Mouse (Mus musculus) forebrain, embryonic 10.5 days (tissue): Measurements from ENCODE around the gene Gm44511. TPM values are rescaled to one million over a fixed set of nuclear protein-coding genes. Genes with fewer than 3 reads are reported as not detected.
A peak's percentile ranks its signal among the peaks of the same experiment; 100 is the strongest.
"Not testable (repeated sequence)": the region's sequence is repeated elsewhere in the genome, so short reads cannot be mapped to it uniquely, and the experiment has no call there.

Experiments used
- DNase-seq: peaks from one replicate; pipeline ENCODE4 v3.0.0-alpha.2; 2017; ENCODE audit warnings: low spot score; ENCODE audit errors: extremely low spot score
- H3K27ac ChIP-seq: fragments of 300-500 bp; sonication (generic); 2 replicates; pipeline ENCODE4 v1.5.1; 2016; ENCODE audit warnings: mild to moderate bottlenecking
- H3K27me3 ChIP-seq: fragments of 300-500 bp; sonication (generic); 2 replicates; pipeline ENCODE4 v1.6.1; 2016; ENCODE audit warnings: mild to moderate bottlenecking; ENCODE audit not compliant: poor library complexity, severe bottlenecking
- H3K36me3 ChIP-seq: fragments of 300-500 bp; sonication (generic); replicated peaks from 2 replicates; pipeline ENCODE4 v1.6.1; 2016; ENCODE audit warnings: mild to moderate bottlenecking, moderate library complexity
- H3K4me1 ChIP-seq: fragments of 300-500 bp; sonication (generic); 2 replicates; pipeline ENCODE4 v1.6.1; 2016
- H3K4me3 ChIP-seq: fragments of 300-500 bp; sonication (generic); 2 replicates; pipeline ENCODE4 v1.5.1; 2016; ENCODE audit warnings: mild to moderate bottlenecking, moderate library complexity
- H3K9me3 ChIP-seq: fragments of 300-500 bp; sonication (generic); 2 replicates; pipeline ENCODE4 v1.6.1; 2016; ENCODE audit warnings: mild to moderate bottlenecking, moderate library complexity
- WGBS: fragments of 180-500 bp; shearing (Covaris S2); methylation state at CpG from one replicate; pipeline ENCODE4 v1.1.7; 2016; 5-methylcytosine and 5-hydroxymethylcytosine counted together
- polyA plus RNA-seq: library from polyadenylated mRNA; unstranded; fragments of >200 nt; fragmentation: Nextera tagmentation; extraction: Ambion mirVana; gene quantifications from 2 replicates; pipeline ENCODE4 v1.2.1, GENCODE M21; 2016

The Gm44511 gene
- polyA plus RNA-seq, 1 experiment from 2014 or later: not detected

DNA sequence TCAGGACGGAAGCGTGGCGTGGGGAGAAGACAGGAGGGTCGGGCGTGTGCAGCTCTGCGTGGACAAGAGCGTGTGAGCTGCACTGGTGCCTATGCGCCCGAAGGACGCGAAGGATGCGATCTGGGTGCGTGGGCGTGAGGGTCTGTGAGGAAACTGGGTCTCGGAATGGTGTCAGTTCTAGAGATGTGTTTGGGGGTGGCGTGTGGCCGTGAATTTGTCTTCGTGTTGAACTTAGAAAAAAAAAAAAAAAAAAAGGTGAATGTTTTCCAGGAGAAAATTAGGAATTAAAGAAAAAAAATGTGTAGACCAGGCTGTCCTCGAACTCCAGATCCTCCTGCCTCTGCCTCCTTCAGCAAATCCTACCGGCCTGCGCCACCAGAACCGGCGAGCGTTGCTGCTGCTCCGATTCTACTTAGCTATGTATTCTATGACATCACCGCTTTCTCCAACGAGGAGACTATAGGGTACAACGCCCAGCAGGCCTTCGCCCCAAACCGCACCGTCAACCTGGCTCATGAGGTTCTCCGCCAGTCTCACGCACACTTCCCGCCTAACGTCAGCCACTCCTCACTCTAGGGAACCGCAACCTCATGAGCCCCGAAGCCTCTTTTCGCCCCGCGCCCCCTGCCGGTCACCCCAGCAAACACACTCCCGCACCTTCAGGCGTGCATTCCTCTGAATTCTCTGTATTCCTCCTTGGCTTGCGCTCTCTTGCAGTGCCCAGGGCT lies 65.5 kb downstream of the Gm44511 start:
- Histone ChIP-seq H3K27ac (peak overlapping the region; percentile 80), H3K4me1 (peaks cover 22% of the 10 kb centered on the region), H3K4me3 (peak overlapping the region; percentile 62)
- not testable (repeated sequence) for H3K27me3 ChIP-seq, H3K36me3 ChIP-seq, H3K9me3 ChIP-seq
- WGBS: under 1% methylated on average over 44 of the region's 44 CpGs
- DNase-seq: peak; percentile 90

- peaks cover 22% of the 10 kb centered on the region for H3K4me1 ChIP-seq
- H3K36me3 ChIP-seq, H3K9me3 ChIP-seq, H3K27me3 ChIP-seq: not testable (repeated sequence)
- DNase-seq: peak; percentile 87
- peak overlapping the region; percentile 80 for H3K27ac ChIP-seq
- H3K4me3 ChIP-seq: peak overlapping the region; percentile 62
- WGBS: under 1% methylated on average over 22 of the region's 22 CpGs
Measured at GRCm38 (mm10) chr6:128760016-128760415, 66.1 kb downstream of the Gm44511 start.

DNA sequence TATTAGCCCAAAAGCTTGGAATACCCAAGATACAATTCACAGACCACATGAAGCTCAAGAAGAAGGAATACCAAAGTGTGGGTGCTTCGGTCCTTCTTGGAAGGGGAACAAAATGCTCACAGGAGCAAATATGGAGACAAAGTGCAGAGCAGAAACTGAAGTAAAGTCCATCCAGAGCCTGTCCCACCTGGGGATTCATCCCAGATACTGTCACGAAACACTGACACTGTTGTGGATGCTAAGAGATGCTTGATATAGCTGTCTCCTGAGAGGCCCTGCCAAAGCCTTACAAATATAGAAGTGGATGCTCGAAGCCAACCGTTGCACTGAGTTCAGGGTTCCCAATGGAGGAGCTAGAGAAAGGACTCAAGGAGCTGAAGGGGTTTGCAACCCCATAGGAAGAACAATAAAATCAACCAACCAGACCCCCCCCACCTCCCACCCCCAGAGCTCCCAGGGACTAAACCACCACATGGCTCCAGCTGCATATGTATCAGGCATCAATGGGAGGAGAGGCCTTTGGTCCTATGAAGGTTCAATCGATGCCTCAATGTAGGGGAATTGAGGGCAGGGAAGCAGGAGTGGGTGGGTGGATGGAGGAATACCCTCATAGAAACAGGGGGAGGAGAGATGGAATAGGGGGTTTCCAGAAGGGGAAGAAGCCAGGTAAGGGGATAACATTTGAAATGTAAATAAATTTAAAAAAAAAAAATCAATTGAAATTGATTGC lies 66.7 kb downstream of the Gm44511 start:
- no peaks in the 10 kb centered on the region for H3K9me3 ChIP-seq
- no peaks in the 10 kb centered on the region for H3K27me3 ChIP-seq
- peaks cover 20% of the 10 kb centered on the region for H3K4me1 ChIP-seq
- H3K4me3 ChIP-seq: peak overlapping the region; percentile 62; the same call in 1 of the 2 replicates
- H3K36me3 ChIP-seq: no peaks in the 10 kb centered on the region
- H3K27ac ChIP-seq: no peak overlapping the region
- DNase-seq: no peak
- 78% methylated on average over 5 of the region's 5 CpGs for WGBS

DNA sequence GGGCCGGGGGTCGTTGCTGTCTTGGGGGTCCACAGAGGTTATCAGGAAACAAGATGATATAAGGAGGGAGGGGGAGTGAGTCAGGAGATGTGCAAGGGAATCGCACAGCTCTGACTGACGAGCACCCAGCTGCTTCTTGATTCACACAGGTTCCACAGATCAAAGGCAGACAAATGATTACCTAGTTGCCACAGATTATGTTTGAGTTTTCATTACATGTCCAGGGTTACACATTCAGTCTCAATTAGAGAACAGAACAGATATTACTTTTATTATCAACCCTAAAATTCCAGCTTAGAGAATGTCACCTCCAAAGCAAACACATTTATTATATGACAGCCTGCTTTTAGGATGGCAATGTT lies 70.7 kb downstream of the Gm44511 start:
- peaks cover 12% of the 10 kb centered on the region; the same call in 1 of the 2 replicates for H3K4me1 ChIP-seq
- not testable (repeated sequence) for H3K4me3 ChIP-seq, H3K36me3 ChIP-seq, H3K27ac ChIP-seq, DNase-seq, H3K9me3 ChIP-seq, H3K27me3 ChIP-seq
- 80% methylated on average over 4 of the region's 4 CpGs for WGBS

GRCm38 (mm10) chr6:128754748-128755401 lies 71.2 kb downstream of the Gm44511 start:
- not testable (repeated sequence) for H3K4me3 ChIP-seq, H3K27ac ChIP-seq, H3K36me3 ChIP-seq, H3K9me3 ChIP-seq, DNase-seq, H3K27me3 ChIP-seq
- WGBS: 85% methylated on average over 12 of the region's 12 CpGs
- H3K4me1 ChIP-seq: peaks cover 12% of the 10 kb centered on the region; the same call in 1 of the 2 replicates

GRCm38 (mm10) chr6:128754265-128754664 lies 71.8 kb downstream of the Gm44511 start:
- DNase-seq, H3K36me3 ChIP-seq, H3K27me3 ChIP-seq, H3K4me1 ChIP-seq, H3K9me3 ChIP-seq: not testable (repeated sequence)
- 40% methylated on average over 10 of the region's 10 CpGs for WGBS
- Histone ChIP-seq H3K27ac (peak overlapping the region; percentile 35; the same call in 1 of the 2 replicates), H3K4me3 (peak overlapping the region; percentile 20; the same call in 1 of the 2 replicates)

DNA sequence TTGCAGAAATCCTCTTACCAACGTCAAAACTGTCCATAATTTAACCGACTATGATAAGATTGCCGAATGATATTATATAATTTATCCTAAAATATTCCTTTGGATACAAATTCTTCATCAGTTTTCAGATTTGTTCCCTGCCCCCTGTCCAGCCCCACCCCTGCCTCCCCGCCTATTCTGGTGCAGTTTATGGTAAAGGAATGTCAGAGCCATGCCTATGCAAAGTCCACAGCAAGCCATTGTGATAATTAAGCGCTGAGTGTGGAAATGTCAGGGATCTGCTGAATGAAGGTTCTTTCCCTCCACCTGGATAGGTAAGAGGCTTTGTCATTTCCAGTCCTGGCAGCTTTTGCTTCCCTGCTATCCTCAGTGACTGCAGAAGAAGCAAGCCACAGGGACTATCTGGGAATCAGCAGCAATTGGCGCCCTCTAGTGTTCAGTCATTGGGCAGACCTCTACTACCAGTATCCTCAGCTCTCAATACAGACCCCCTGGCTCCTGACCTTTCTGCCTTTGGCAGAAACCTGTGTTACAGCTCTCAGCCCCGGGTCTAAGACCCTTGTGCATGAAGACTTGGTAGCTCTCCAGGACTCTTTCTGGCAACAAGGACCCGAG lies 72.4 kb downstream of the Gm44511 start:
- 41% methylated on average over 8 of the region's 8 CpGs for WGBS
- H3K9me3 ChIP-seq, H3K4me1 ChIP-seq, H3K36me3 ChIP-seq, H3K27me3 ChIP-seq, H3K27ac ChIP-seq: not testable (repeated sequence)
- peak overlapping the region; percentile 20; the same call in 1 of the 2 replicates for H3K4me3 ChIP-seq
- peak; percentile 64 for DNase-seq

DNA sequence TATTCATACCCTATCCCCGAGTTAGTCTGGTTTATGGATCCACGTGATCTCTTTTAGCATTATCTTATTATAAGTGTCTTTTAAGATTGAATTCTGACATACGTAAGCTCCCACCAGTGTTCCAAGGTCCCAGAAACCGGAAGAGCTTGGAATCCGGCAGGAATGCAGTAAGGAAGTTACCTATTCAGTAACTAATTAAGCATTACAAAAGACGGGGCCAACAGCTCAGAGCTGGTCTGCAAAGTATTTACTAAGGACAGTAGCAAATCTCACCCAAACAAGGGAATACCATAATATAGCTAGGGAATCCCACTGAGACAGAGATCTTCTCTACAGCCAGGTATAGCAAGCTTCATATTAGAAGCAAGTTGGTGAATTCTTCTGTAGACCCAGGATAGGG lies 79.1 kb downstream of the Gm44511 start:
- H3K4me3 ChIP-seq, H3K9me3 ChIP-seq, H3K27me3 ChIP-seq, H3K4me1 ChIP-seq, H3K27ac ChIP-seq, DNase-seq, H3K36me3 ChIP-seq: not testable (repeated sequence)
- 78% methylated on average over 6 of the region's 6 CpGs for WGBS

DNA sequence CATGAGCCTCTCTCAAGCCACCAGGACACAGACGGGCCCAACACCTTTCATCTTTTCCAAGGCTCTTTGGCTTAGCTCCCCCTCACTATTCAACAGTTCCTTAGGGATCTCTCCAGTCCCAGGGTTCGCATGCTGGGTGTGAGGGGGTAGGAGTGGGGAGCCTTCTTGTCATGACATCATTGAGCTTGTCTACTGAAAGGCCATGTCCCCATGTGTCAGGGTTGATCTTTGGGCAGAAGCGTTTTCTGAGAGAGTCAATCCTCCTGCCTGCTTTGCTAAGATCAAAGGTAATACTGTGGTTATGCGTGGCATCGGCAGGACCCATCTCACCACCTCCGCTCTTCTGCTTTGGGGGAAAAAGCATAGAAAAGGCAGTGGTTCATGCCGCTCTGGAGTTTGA lies 88.7 kb downstream of the Gm44511 start:
- WGBS: 90% methylated on average over 7 of the region's 7 CpGs

DNA sequence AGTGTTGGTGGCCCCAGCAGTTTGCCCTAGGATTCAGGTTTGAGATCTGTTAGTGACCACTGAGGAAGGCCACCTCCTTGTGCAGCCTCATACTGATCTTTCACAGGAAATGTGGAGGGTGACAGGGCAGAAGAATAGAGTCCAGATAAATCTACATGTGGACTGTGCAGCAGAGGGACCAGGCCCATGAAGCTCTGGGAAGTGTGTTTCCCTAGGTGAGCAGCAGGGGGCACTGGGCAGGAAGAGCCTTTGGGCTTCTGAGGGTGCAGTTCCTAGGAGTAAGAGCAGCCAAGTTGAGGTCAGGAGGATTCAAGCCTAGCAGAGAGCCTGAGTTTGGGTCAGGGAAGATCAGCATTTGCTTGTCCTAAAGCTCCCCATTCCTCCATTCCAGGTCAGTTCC lies 90.0 kb downstream of the Gm44511 start:
- no peaks in the 10 kb centered on the region for H3K4me1 ChIP-seq
- H3K27me3 ChIP-seq: no peaks in the 10 kb centered on the region
- no peak for DNase-seq
- H3K4me3 ChIP-seq: no peak overlapping the region
- H3K36me3 ChIP-seq: no peaks in the 10 kb centered on the region
- no peaks in the 10 kb centered on the region for H3K9me3 ChIP-seq
- H3K27ac ChIP-seq: no peak overlapping the region

More for the DNA sequence above, 88.7 kb downstream of the Gm44511 start:
- Histone ChIP-seq H3K4me3 (no peak overlapping the region), H3K36me3 (no peaks in the 10 kb centered on the region), H3K9me3 (no peaks in the 10 kb centered on the region), H3K27me3 (no peaks in the 10 kb centered on the region), H3K4me1 (no peaks in the 10 kb centered on the region), H3K27ac (no peak overlapping the region)
- no peak for DNase-seq

GRCm38 (mm10) chr6:128734896-128735295 lies 91.2 kb downstream of the Gm44511 start:
- no peaks in the 10 kb centered on the region for H3K36me3 ChIP-seq

GRCm38 (mm10) chr6:128733908-128734679 lies 92.0 kb downstream of the Gm44511 start:
- Histone ChIP-seq H3K4me1 (no peaks in the 10 kb centered on the region), H3K36me3 (no peaks in the 10 kb centered on the region), H3K4me3 (no peak overlapping the region), H3K27me3 (no peaks in the 10 kb centered on the region), H3K27ac (no peak overlapping the region), H3K9me3 (no peaks in the 10 kb centered on the region)
- DNase-seq: no peak
- 77% methylated on average over 5 of the region's 5 CpGs for WGBS

More at GRCm38 (mm10) chr6:128734896-128735295, 91.2 kb downstream of the Gm44511 start:
- Histone ChIP-seq H3K4me1 (no peaks in the 10 kb centered on the region), H3K27me3 (no peaks in the 10 kb centered on the region), H3K27ac (no peak overlapping the region), H3K4me3 (no peak overlapping the region), H3K9me3 (no peaks in the 10 kb centered on the region)
- DNase-seq: no peak
